Mouse (Mus musculus): Measurements from ENCODE around the gene St14.

GRCm38 (mm10) chr9:31089541-31089940 lies 42.1 kb downstream of the St14 start:
- TF ChIP-seq CTCF (IDR thresholded peaks at IDR 0.05; ENCODE audit: extremely low read depth, insufficient read depth, insufficient read length, insufficient replicate concordance), result no peak
- no peak for TF ChIP-seq POLR2A (IDR thresholded peaks at IDR 0.05; ENCODE audit: low read depth, low read length)
